Mouse (Mus musculus) Muller cell, postnatal 12 days (primary cell): Measurements from ENCODE around the gene Tcf12.
A peak's percentile ranks its signal among the peaks of the same experiment; 100 is the strongest.

Source experiments
- DNase-seq: peaks from one replicate; pipeline ENCODE4 v3.0.0-alpha.2; 2015; ENCODE audit errors: inconsistent ontology term

Tcf12 gene

DNA sequence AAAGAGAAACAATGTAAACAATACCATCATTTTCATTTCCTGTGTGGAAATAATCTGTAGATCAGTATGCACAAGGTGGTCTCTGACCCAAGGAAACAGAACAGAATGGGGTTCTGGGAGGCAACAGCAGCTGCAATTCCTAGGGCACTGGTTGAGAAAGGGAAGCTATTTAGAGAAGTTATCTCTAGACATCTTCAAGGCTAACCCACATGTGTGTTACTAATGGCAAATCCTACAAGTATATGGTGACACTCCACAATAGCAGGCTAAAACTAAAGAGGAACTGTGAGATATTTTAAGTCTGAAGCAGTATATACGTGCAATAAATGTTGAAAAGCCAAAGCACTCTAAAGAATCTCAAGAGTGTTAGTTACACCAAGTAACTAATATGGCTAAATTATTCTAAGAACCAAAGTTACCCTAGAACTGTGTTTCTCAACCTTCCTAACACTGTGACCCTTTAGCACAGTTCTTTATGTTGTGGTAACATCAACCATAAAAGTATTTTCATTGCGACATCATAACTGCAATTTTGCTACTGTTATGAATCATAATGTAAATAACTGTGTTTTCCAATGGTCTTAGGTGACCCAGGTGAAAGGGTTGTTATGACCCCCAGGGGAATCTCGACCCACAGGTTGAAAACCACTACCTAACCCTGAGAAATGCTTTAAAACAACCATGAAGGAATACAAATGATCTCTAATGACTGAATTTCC, 22.6 kb downstream of the Tcf12 start:
- DNase-seq, result no peak

DNA sequence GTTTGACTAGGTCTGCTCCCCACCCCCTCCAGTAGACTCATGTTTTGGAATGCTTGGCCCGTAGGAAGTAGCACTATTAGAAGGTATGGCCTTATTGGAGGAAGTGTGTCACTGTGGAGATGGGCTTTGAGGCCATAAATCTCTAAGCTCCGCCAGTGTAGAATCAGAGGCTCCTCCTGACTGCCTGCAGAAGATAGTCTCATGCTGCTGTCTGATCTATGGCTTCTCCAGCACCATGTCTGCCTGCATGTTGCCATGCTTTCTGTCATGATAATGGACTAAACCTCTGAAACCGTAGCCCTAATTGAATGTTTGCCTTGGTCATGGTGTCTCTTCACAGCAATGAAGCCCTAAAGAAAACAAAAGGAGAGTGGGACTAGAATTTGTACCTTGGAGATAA, 26.7 kb downstream of the Tcf12 start:
- DNase-seq, result no peak

DNA sequence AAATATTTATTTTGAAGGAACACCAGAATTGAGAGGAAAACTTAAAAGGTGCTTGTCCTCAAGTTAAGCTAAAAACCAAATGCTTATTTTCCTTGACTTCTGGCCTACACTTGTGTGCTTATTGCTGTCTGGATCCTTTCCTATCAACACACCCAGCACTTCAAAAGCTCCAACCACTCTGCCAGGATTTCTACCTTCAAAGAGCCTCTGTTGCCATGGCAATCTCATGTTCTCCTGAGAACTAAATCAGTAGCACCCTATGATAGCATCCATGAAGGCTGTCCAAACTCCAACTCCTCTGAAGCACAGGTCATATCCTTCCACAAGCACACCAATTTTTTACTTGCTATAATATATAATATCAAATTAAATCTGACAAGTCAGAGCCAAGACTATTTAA, 27.5 kb downstream of the Tcf12 start:
- DNase-seq, result no peak

DNA sequence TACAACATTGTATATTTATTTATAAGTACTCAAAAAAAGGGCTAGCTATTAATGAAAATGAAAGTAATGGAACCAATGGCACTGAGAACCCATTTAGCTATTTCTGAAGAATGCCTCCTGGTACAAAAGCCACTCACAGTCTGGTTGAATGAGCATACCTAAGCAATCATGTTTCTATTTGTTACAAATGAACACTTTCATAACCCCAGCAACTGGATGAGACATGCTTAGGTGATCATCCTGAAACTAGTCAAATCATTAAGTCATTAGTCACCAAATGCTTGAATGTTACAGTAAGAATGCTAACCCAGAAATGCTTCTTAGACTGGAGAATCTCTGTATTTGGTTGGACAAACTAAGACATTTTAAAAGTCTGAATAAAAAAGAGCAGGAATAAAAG, 35.5 kb downstream of the Tcf12 start:
- peak; percentile 94 for DNase-seq

DNA sequence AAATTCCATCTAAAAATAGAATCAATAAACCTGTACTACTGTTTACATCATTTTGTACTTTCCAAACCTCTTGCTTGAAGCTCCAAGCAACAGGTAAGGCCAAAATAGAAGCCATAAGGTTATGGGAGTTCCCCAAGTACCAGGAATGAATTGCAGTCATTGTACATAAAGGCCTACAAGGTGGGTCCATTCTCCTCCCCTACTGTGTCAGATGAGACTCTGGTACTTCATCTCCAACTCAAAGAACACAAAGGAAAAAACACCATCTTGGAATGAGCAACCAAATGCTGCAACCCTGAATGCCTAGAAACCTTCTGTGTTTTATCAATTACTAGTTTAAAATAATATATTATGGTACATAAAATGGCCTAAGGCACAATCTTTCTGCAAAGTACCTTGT, 45.5 kb downstream of the Tcf12 start:
- DNase-seq, result no peak

DNA sequence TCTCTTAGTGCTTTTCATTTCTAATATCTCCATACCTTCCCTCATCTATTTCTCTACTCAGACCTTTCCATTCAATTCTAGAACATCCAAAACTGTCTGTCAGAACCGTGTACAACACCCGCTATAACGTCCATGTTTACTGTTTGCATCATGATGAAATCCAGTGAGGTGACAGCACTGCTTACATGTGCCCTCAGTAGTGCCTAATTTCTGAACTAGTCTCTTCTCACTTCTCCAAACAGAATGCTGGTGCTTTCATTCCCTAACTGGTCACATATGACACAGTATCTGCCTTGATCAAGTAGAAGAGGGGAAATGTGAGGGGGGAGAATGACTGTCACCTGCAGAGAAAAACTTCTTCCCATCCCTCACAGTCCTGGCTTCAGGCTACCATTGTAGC, 58.5 kb downstream of the Tcf12 start:
- DNase-seq, result no peak

DNA sequence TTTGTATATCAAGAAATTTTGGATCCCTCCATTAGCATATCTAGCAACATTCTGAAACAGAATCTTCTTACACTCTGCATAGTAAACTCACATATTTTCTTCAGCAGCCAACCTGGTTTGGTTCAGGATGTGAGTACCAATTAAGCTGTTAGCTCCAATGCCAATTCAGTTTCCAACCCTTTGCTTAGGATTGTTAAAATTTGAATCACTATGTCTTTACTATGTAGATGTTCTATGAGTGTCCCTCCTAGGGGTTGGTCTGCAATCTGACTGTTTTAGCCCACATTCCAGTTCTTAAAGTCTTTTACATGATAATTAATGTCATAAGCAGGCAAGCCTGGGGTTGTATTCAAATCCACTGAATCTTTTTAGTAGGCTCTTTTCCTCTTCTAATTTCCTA, 71.5 kb downstream of the Tcf12 start:
- no peak for DNase-seq

DNA sequence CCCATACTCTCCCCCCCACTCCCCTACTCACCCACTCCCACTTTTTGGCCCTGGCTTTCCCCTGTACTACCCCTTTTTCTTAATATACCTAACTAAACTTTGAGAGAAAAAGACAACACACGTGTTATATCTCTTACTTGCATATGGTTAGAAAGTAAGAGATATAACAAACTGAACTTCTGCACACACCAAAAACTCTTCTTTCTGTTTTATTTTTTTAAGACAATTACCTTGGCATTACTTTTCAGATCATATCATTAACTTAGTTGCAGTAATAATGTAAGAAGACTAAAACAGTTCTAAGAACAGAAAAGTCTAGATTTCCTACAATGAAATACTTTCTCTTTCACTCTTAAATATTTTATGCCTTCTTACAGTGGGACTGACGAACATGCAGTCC, 72.3 kb downstream of the Tcf12 start:
- no peak for DNase-seq

DNA sequence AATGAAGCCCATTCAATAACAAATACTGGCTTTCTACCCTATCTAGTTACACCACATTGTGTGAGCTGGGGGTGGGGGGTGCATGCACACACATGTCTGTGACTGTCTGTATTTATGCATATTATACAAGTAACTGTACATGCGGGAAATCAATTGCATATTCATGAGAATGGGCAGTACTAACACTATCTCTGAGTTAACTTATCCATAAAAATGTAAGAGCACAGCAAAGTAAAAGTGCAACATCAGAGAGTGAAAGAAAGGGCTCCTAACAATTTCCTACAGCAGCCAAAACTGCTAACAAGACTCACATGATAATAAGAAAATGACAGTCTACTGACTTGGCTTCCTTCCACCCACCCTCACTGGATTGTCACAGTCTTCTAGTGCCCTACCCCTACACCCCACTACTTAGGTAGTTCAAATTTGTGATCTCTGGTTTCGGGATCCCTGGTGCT, 74.6 kb downstream of the Tcf12 start:
- no peak for DNase-seq

DNA sequence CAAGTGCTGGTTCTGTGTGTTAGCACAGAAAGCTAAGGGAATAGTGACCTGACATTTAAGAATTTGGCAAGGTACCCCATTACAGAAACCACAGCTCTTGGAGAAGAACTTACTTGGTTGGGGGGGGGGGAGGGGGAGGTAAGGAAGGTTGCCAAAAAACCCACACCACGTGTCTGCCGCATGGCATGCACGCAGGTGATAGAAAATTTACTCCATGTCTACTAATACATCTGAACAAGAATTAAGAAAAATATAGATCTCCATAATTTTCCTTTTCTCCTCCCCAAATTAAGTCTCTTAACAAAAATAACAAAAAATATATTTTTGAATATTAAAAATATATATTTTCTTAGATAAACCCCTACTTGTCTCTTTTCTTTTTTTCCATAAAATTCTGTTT, 75.4 kb downstream of the Tcf12 start:
- no peak for DNase-seq

DNA sequence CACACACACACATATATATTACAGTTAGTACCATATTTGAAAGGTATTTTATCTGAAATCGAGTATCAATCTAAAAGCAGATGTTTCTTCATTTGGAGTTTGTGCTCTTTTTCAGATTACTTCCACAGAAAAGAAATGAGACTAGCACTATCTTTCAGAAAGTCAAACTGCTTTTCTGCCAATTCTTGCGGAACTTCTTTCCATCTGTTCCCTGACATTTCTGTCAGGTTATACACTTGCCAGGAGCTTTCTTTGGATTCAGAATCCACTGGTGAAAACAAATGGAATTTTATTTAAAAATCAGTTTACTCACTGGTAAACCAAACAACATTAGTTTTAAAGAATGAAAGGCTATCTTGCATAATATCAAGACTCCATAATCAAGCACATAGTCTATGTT, 78.4 kb downstream of the Tcf12 start:
- no peak for DNase-seq

DNA sequence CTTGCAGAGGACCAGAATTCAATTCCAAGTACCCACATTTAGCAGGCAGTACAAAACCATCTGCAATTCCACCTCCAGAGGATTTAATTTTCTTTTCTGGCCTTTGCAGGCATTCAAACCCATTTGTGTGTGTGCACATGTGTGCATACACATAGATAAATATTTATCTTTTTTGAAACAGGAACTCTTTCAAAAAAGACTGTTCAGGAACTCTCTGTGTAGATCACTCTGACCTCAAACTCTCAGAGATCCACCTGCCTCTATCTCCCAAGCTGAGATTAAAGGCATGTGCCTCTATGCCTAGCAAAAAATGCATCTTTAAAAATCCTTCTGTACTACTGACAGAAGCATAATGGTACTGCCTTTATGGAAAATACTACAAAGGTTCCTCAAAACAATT, 81.4 kb downstream of the Tcf12 start:
- DNase-seq, result no peak

DNA sequence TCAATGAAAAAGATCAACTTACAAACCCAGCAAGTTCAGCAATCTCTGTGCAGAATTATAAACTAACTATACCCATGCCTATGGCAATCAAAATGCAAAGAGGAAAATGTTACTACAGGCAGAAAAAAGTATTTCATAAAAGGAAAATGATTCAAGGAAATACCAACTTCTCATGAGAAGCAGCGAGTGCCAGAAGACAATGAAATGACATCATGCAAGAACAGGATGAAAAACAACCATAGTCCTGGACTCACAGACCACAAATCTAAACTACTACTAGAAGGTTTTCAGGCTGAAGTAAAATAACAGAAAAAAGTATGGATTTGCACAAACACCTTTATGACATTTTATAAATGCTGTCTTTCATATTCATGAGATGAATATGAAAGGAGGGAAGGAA, 82.1 kb downstream of the Tcf12 start:
- no peak for DNase-seq

DNA sequence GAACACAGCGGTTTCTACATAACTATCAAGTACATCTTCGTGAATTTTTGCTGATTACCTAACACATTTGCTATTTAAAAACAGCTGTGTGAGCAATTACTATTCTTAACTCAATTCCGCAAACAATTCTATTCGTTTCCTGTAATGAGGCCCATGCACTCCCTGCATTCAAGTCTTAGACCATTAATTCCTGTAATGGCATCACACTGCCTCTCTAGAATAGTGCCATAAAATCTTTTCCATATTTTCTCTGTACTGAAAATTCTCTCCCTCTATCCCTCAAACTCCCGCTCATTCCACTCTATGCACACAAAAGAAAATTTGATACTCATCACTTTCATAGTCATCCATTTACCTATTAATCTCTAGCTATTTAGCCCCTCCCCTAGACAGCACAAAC, 88.4 kb downstream of the Tcf12 start:
- no peak for DNase-seq

DNA sequence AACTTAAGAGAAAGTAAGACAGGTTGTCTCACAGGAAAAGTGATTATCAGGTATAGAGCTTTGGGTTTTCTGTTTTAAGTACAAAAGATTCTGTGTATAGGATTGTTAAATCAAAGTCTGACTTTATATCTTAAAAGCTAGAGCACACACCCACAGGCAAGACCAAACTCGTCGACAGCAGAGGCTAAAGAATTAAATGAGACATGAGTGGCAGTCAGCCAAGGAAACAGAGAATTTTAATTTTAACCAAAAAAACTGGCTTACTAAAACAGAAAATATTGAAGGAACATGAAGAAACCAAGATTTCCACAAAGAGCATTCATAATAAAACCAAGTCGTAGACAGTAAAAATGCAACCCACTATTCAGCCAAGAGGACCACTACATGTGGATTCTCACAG, 90.2 kb downstream of the Tcf12 start:
- DNase-seq, result no peak

DNA sequence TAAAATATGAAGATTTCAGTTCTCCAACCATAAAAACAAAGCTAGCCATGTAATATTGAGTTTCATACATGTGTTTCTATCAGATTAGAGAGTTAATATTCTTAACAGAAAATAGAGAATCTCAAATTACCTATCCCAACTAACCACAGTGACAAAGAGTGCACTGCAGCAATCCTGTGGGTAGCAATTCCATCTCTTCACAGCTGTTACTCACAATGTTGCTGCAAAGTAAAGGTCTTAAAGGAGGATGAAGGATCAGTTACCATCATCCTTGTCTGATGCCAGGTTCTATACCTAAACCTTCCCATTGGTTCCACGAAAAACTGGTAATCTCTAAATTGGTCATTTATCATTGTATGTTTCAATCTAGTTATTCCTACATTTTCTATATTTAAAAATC, 95.7 kb downstream of the Tcf12 start:
- no peak for DNase-seq

DNA sequence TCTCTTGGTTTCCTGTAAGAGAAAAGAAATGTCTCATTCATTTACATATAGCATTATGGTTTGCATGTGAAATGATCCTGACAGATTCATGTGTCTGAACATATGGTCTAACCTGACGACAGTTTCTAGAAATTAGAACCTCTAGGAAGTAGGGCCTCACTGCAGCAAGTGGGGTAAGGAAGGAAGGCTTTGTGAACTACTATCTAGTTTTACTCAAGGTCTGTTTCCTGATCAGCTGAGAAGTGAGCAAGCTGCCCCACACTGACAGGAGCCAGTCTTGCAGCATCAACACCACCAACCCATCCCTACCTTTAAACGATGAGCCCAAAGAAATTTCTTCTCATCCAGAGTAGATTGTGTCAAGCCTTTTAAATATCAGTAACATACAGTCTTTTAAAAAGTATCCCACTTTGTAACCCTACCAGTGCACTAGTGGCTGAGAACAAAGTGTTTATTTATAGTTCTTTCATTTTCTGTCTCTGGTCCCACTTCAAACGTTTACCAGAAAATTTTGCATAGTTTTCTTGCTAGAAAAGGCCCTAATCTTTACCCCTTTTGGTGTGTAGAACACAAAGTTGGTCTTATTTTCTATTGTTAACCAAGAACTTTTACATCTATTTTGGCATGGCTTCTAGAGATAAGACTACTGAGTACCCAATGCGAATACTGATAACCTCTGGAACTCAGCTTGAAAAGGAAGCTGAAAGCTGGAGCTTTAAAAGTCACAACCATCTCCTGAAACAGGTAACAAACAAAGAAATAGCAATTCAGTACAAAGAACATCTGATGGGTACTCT, 96.9 kb downstream of the Tcf12 start:
- DNase-seq, result no peak

DNA sequence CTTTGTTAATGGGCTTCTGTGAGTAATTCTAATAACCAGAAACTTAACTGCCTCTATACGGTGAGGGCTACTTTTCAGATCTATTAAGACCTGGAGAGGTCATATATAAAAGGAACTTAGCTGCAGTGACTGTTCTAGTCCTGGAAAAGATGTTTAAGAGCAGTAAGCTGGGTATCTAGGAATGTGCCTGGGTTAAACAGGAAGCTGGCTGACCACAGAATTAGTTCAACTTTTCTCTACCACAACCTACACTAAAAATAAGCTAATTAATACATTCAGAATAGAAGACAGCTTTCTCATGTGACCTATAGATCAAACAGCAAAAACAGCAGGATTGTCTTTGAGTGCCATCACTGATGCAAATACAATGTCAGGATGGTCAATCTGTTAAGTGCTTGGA, 98.1 kb downstream of the Tcf12 start:
- DNase-seq, result no peak

DNA sequence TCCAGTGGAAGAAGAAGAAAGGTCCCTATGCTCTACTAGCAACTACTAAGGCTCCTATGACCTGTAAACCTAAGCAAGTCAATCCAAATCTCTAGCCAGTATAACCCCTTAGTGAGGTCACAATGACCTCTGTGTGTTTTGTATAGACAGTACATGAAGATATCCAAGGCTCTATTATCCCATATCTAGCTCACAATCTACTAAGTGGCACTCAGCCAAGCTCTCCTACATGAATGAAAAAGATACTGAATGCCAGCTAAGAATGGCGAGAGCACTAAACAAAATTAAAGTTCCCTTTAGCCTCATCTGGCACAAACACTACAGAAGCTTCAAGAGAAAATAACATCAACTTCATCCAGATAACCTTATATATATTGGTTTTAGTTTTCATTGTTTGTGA, 103.0 kb downstream of the Tcf12 start:
- no peak for DNase-seq

DNA sequence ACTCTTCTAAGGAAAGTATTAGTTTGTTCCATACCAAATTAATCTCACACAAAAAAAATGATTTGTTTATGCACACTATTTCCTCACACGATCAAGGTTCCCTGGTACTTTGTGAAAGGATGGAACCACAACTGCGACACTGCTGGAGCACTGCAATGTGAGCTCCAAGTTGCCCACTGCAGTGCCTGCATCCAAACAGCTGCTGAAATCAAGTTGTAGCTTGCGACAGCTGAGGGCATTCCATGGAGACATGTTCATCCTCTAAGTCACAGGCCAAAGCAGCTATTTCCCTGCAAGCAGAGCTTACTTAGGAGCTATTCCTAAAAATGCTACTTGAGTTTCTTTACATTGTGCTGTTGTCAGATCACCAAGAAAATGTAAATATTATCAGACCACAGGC, 120.5 kb downstream of the Tcf12 start:
- DNase-seq, result no peak

DNA sequence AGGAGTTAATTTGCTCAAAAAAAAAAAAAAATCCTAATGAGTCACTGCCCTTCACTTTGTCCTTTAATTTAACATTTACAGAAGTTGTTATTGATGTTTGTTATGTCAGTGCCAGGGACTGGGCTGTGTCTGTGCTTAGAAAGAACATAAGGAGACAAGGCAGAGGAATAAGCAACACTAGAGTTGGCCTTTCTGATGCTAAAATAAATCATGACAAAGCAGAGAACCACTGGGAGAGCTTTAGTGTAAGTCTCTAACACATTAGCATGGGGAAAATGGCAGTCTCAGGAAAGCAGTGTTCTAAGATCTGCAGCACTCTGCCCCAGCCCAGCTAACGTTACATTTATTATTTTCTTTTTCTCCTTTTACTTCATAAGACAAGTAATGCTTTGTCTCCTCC, 121.3 kb downstream of the Tcf12 start:
- DNase-seq, result no peak

DNA sequence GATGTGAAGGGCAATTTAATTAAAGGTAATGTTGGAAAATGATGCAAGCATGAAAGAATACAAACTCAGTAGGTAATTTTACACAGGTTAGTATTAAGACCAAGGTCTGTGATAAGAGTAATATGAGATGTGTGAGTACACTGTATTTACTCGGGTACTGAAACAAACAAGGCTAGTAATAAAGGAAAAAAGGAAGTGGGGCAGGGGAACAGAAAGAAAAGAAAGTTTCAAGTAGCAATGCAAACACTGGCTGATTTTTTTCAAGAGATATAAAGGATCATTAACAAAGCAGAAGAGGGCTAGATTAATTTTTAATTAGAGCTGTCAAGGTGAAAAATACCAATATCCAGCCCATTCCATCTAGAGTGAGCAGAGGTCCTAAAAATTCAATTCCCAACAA, 122.0 kb downstream of the Tcf12 start:
- no peak for DNase-seq

DNA sequence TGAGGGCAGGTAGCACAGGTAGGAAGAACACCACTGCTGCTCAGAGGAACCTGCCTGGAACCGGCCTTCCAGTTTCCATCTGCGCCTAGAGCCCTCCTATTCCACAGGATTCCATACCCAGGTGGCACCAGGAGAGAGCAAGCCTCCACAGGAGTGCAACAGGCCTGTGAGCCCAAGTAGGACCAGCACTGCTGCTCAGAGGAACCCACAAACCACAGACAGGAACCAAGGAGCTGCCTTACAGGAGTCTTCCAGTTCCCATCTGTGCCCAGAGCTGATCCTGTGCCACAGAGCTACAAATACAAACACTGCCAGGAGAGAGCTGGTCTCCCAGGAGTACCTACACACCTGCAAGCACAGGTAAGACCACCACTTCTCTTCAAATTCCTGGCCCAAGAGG, 125.0 kb downstream of the Tcf12 start:
- no peak for DNase-seq

DNA sequence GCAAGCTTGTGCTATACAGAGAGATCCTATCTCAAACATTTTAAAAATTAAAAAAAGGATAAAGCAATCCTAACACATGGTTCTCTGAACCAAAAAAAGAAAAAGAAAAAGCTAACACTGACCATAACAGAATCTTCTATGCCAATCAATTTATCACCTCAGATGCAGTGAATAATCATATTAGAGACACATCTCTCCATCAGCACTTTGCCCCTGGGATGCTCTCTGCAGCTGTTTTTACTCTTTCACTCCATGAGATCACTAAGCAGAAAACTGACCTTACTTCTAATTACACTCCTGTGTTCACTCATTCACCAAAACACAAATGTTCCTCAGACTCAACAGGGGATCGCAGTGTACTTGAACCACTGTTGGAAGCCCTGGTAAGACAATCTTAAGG, 128.8 kb downstream of the Tcf12 start:
- DNase-seq, result no peak
